In the genomic region with DNA sequence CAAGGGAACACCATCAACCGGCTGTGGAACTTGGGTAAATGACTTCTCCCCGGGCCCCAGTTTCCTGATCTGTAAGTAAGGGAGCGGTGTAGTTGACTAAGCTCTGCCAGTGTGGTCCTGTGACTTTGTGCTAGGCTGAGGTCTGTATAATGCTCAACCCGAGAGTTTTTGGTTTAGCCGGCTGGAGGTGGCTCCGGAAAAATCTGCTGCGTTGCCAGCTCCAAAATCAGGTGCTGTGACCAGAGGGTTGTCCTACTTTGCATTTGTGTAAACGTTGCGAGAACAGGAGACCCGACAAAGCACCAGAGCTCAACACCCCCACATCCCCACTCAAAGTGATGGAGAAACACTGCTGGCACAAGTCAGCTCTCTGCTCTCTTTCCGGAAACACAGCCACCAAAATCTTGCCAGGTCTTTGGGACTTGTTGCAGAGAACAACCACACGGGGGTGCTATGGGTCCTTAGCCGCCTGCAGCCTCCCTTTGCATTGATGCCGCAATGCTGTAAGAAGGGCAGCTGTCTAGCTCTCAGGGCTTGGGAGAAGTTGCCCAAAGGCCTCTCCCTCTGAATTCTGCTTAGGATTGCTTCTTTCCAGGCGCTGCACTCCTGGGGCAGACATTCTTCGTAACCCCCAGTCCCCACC, we compare ENCODE assay signal across 8 mouse cellular contexts.
DNase-seq lines count a peak whose midpoint lies in the region; ATAC-seq lines count a peak whose summit lies in the region.

No protein-coding gene starts in this region.

- no peak overlapping the region for H3K4me3 ChIP-seq in forebrain, embryonic 15.5 days

- H3K36me3 ChIP-seq in forebrain, embryonic 15.5 days, result no peaks in the 10 kb centered on the region; the same call in 1 of the 2 replicates

- peak overlapping the region; percentile 75 for H3K27ac ChIP-seq in forebrain, embryonic 15.5 days (replicated peaks)

- DNase-seq in MN1 (ENCODE audit: low spot score), result peak; percentile 89
- DNase-seq in c-Kit-positive CD71-positive TER-119-positive erythroid progenitor cells, embryonic 14.5 days (ENCODE audit: low spot score), result peak; percentile 33
- peak; percentile 88 to 90 for DNase-seq in layer of hippocampus, postnatal 10 days (ENCODE audit: low spot score in 2 of 2)
- peak; percentile 87 for DNase-seq in lung, postnatal 36 days
- DNase-seq in retina, embryonic 14.5 days (ENCODE audit: low spot score), result peak; percentile 96
- DNase-seq in urinary bladder, postnatal 36 days (ENCODE audit: low spot score in 2 of 2), result peak; percentile 69 to 79

- WGBS in forebrain, embryonic 15.5 days, result 41% methylated on average over 16 of the region's 16 CpGs

- H3K4me1 ChIP-seq in forebrain, embryonic 15.5 days, result peaks cover 46% of the 10 kb centered on the region

- H3K9ac ChIP-seq in forebrain, embryonic 15.5 days (replicated peaks), result no peak overlapping the region; the same call in 1 of the 2 replicates

- no peaks in the 10 kb centered on the region for H3K9me3 ChIP-seq in forebrain, embryonic 15.5 days

- no peaks in the 10 kb centered on the region for H3K27me3 ChIP-seq in forebrain, embryonic 15.5 days

- no peak overlapping the region for H3K4me2 ChIP-seq in forebrain, embryonic 15.5 days (replicated peaks)

- ATAC-seq in forebrain, embryonic 15.5 days (replicated peaks), result peak; percentile 50
- ATAC-seq in hematopoietic stem cell, adult 5-6 weeks (replicated peaks in 1 of 2; ENCODE audit: insufficient read depth in 1 of 2, low FRiP score in 2 of 2, low TSS enrichment in 1 of 2, low read depth in 1 of 2, poor library complexity in 2 of 2, severe bottlenecking in 2 of 2), result peak; percentile 75 to 86

Comparison
In these comparisons a context has a peak if more than half of its experiments do, and no peak if none do; other contexts are left out.
1. DNase-seq: peak in every context shown above with its lines; median percentile 96 in retina, embryonic 14.5 days; 89 in MN1; 89 in layer of hippocampus, postnatal 10 days; 87 in lung, postnatal 36 days; 74 in urinary bladder, postnatal 36 days; 33 in c-Kit-positive CD71-positive TER-119-positive erythroid progenitor cells, embryonic 14.5 days.